Mouse (Mus musculus): ENCODE data around the gene Igsf11. TPM values are rescaled to one million over a fixed set of nuclear protein-coding genes. Genes with fewer than 3 reads are reported as not detected.

Igsf11 gene
- total RNA-seq, 1 experiment, result 5.0 TPM

- Histone ChIP-seq H3K4me1 (ENCODE audit: control insufficient read depth in 2 of 2, insufficient read depth in 2 of 2, low read length in 2 of 2, poor library complexity in 1 of 2) (peaks cover 0 to 7% of the 10 kb centered on the region in 2 experiments; a peak in 2 of 4 replicates), H3K9ac (ENCODE audit: insufficient read depth, low read depth, low read length, poor library complexity, severe bottlenecking) (no peak overlapping the region), H3K36me3 (ENCODE audit: control insufficient read depth, insufficient read depth, low read length, poor library complexity, severe bottlenecking) (no peaks in the 10 kb centered on the region), H3K9me3 (ENCODE audit: control insufficient read depth, insufficient read depth, low read depth, low read length) (no peaks in the 10 kb centered on the region), H3K27ac (ENCODE audit: insufficient read depth, low read depth, low read length, poor library complexity, severe bottlenecking) (no peak overlapping the region), H3K4me3 (ENCODE audit: insufficient read depth in 1 of 2, low read depth in 1 of 2, low read length in 2 of 2, poor library complexity in 1 of 2, severe bottlenecking in 1 of 2) (no peak overlapping the region)
- no peak for DNase-seq (ENCODE audit: low read depth, low spot score)
- TF ChIP-seq ZNF384 (IDR thresholded peaks at IDR 0.05; ENCODE audit: low read depth, low read length) (no peak), HCFC1 (IDR thresholded peaks at IDR 0.05; ENCODE audit: borderline replicate concordance, insufficient read depth, low read length) (no peak), MAFK (IDR thresholded peaks at IDR 0.05; ENCODE audit: insufficient read depth, low read depth, low read length) (peak; percentile 80), CHD2 (IDR thresholded peaks at IDR 0.05; ENCODE audit: low read depth, low read length) (no peak)
- in situ Hi-C loops (cut with MboI; ENCODE audit: low sequenced_read_pairs in 2 of 2, unreplicated experiment in 2 of 2), result no loop called here
These were observed 51.5 kb downstream of the Igsf11 start for GRCm38 (mm10) chr16:38943706-38944550.

- Histone ChIP-seq H3K4me1 (ENCODE audit: control insufficient read depth in 2 of 2, insufficient read depth in 2 of 2, low read length in 2 of 2, poor library complexity in 1 of 2) (peaks cover 0 to 7% of the 10 kb centered on the region in 2 experiments; a peak in 2 of 4 replicates), H3K36me3 (ENCODE audit: control insufficient read depth, insufficient read depth, low read length, poor library complexity, severe bottlenecking) (no peaks in the 10 kb centered on the region), H3K9me3 (ENCODE audit: control insufficient read depth, insufficient read depth, low read depth, low read length) (no peaks in the 10 kb centered on the region), H3K9ac (ENCODE audit: insufficient read depth, low read depth, low read length, poor library complexity, severe bottlenecking) (no peak overlapping the region), H3K27ac (ENCODE audit: insufficient read depth, low read depth, low read length, poor library complexity, severe bottlenecking) (no peak overlapping the region), H3K4me3 (ENCODE audit: insufficient read depth in 1 of 2, low read depth in 1 of 2, low read length in 2 of 2, poor library complexity in 1 of 2, severe bottlenecking in 1 of 2) (no peak overlapping the region)
- peak; percentile 31 for DNase-seq (ENCODE audit: low read depth, low spot score)
- TF ChIP-seq ZNF384 (IDR thresholded peaks at IDR 0.05; ENCODE audit: low read depth, low read length) (no peak), CHD2 (IDR thresholded peaks at IDR 0.05; ENCODE audit: low read depth, low read length) (no peak), MAFK (IDR thresholded peaks at IDR 0.05; ENCODE audit: insufficient read depth, low read depth, low read length) (no peak), ZC3H11A (IDR thresholded peaks at IDR 0.05; ENCODE audit: borderline replicate concordance, low read depth, low read length) (no peak), HCFC1 (IDR thresholded peaks at IDR 0.05; ENCODE audit: borderline replicate concordance, insufficient read depth, low read length) (no peak)
- in situ Hi-C loops (cut with MboI; ENCODE audit: low sequenced_read_pairs in 2 of 2, unreplicated experiment in 2 of 2), result no loop called here
These were observed 52.6 kb downstream of the Igsf11 start for GRCm38 (mm10) chr16:38945111-38945510.

GRCm38 (mm10) chr16:38945581-38945981, 53.1 kb downstream of the Igsf11 start:
- in situ Hi-C loops (cut with MboI; ENCODE audit: low sequenced_read_pairs in 2 of 2, unreplicated experiment in 2 of 2), result no loop called here
- H3K4me1 ChIP-seq (ENCODE audit: control insufficient read depth in 2 of 2, insufficient read depth in 2 of 2, low read length in 2 of 2, poor library complexity in 1 of 2), result peaks cover 0 to 7% of the 10 kb centered on the region in 2 experiments; a peak in 2 of 4 replicates
- H3K36me3 ChIP-seq (ENCODE audit: control insufficient read depth, insufficient read depth, low read length, poor library complexity, severe bottlenecking), result no peaks in the 10 kb centered on the region
- no peak for DNase-seq (ENCODE audit: low read depth, low spot score)
- no peak overlapping the region for H3K27ac ChIP-seq (ENCODE audit: insufficient read depth, low read depth, low read length, poor library complexity, severe bottlenecking)
- no peak overlapping the region for H3K9ac ChIP-seq (ENCODE audit: insufficient read depth, low read depth, low read length, poor library complexity, severe bottlenecking)
- H3K9me3 ChIP-seq (ENCODE audit: control insufficient read depth, insufficient read depth, low read depth, low read length), result no peaks in the 10 kb centered on the region
- H3K4me3 ChIP-seq (ENCODE audit: insufficient read depth in 1 of 2, low read depth in 1 of 2, low read length in 2 of 2, poor library complexity in 1 of 2, severe bottlenecking in 1 of 2), result no peak overlapping the region
- TF ChIP-seq HCFC1 (IDR thresholded peaks at IDR 0.05; ENCODE audit: borderline replicate concordance, insufficient read depth, low read length), result no peak
- TF ChIP-seq ZC3H11A (IDR thresholded peaks at IDR 0.05; ENCODE audit: borderline replicate concordance, low read depth, low read length), result no peak
- TF ChIP-seq ZNF384 (IDR thresholded peaks at IDR 0.05; ENCODE audit: low read depth, low read length), result no peak
- no peak for TF ChIP-seq MAFK (IDR thresholded peaks at IDR 0.05; ENCODE audit: insufficient read depth, low read depth, low read length)

- Histone ChIP-seq H3K9me3 (ENCODE audit: control insufficient read depth, insufficient read depth, low read depth, low read length) (no peaks in the 10 kb centered on the region), H3K27ac (ENCODE audit: insufficient read depth, low read depth, low read length, poor library complexity, severe bottlenecking) (no peak overlapping the region), H3K9ac (ENCODE audit: insufficient read depth, low read depth, low read length, poor library complexity, severe bottlenecking) (no peak overlapping the region), H3K36me3 (ENCODE audit: control insufficient read depth, insufficient read depth, low read length, poor library complexity, severe bottlenecking) (no peaks in the 10 kb centered on the region), H3K4me1 (ENCODE audit: control insufficient read depth in 2 of 2, insufficient read depth in 2 of 2, low read length in 2 of 2, poor library complexity in 1 of 2) (peaks cover 0 to 7% of the 10 kb centered on the region in 2 experiments; a peak in 2 of 4 replicates), H3K4me3 (ENCODE audit: insufficient read depth in 1 of 2, low read depth in 1 of 2, low read length in 2 of 2, poor library complexity in 1 of 2, severe bottlenecking in 1 of 2) (no peak overlapping the region)
- DNase-seq (ENCODE audit: low read depth, low spot score), result no peak
- in situ Hi-C loops (cut with MboI; ENCODE audit: low sequenced_read_pairs in 2 of 2, unreplicated experiment in 2 of 2), result no loop called here
- no peak for TF ChIP-seq ZNF384 (IDR thresholded peaks at IDR 0.05; ENCODE audit: low read depth, low read length)
- no peak for TF ChIP-seq ZC3H11A (IDR thresholded peaks at IDR 0.05; ENCODE audit: borderline replicate concordance, low read depth, low read length)
- no peak for TF ChIP-seq CHD2 (IDR thresholded peaks at IDR 0.05; ENCODE audit: low read depth, low read length)
- no peak for TF ChIP-seq HCFC1 (IDR thresholded peaks at IDR 0.05; ENCODE audit: borderline replicate concordance, insufficient read depth, low read length)
- no peak for TF ChIP-seq MAFK (IDR thresholded peaks at IDR 0.05; ENCODE audit: insufficient read depth, low read depth, low read length)
These were observed 54.0 kb downstream of the Igsf11 start for GRCm38 (mm10) chr16:38946453-38946852.
